Mouse (Mus musculus) adrenal gland, postnatal 25 days (tissue): ENCODE data around the gene Usp43. TPM values are rescaled to one million over a fixed set of nuclear protein-coding genes. Genes with fewer than 3 reads are reported as not detected.

Source experiments
- DNase-seq: peaks from one replicate; pipeline ENCODE4 v3.0.0; 2021; ENCODE audit warnings: mixed read lengths
- total RNA-seq: library from RNA; stranded (reverse); gene quantifications from 2 replicates; pipeline ENCODE4 v1.2.3, GENCODE M21; 2021

Usp43 gene
- total RNA-seq, 1 experiment from 2014 or later, result 1.5 TPM

DNA sequence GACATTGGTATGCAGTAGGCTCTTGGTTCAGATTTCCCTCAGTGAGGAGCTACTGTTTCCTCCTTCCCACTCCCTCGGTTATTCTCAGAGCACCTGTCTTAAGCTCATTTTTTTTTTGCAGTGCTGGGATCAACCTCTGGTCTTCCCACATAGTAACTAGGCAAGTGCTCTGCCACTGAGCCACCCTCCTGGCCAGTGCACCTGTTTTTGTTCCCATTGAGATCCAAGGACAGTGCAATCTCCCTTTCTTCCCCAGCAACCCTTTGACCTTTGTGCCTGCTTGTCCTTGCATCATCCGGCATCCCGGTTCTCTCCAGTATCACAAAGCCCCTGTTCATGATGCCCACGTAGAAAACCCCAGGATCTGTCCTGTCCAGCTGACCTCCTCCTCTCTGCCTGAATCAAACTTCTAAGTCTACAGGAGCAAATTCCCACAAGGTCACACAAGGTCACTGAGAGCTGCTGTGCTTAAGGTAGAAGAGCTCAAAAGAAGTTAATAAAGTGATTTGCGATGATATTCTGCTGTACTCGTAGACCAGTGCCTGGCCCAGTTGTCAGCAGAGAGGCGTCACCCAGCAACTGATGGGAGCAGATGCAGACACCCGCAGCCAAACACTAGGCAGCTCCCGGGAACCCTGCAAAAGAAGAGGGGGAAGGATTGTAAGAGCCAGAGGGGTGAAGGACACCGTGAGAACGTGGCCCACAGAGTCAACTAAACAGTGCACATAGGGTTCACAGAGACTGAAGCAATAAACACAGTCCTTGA, 114.9 kb downstream of the Usp43 start:
- no peak for DNase-seq

DNA sequence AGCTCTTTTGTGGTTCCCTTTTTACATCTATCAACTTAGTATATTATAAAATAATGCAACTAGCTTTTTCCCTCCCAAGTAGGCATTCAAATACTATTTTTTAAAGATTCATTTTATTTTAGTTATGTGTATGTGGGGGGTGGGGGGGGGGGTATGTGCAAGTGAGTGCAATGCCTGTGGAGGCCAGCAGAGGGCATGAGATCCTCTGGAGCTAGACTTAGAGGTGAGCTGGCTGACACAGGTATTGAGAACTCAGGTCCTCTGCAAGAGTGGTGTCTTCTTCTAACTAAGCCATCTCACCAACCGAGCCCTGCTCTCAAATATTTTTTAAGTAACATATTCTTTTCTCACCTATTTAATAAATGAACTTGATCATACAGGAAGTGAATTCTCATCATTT, 116.4 kb downstream of the Usp43 start:
- no peak for DNase-seq

Other genes with a start within 250 kb of the Usp43 start
- gene Rcvrn, start 226.8 kb downstream of the Usp43 start, total RNA-seq, result not detected in 2 replicates
- not detected in 2 replicates for gene Glp2r, start 151.0 kb downstream of the Usp43 start, total RNA-seq
- gene Gsg1l2, start 147.5 kb downstream of the Usp43 start, total RNA-seq, result not detected in 2 replicates
- not detected in 2 replicates for gene Dhrs7c, start 124.0 kb downstream of the Usp43 start, total RNA-seq
- gene Cfap52, start 43.5 kb upstream of the Usp43 start, total RNA-seq, result not detected in 2 replicates
- gene Stx8, start 44.0 kb upstream of the Usp43 start, total RNA-seq, result 28.5 and 35.1 TPM in 2 replicates